Mouse (Mus musculus) liver, postnatal 0 days (tissue): ENCODE measurements around the gene Mre11a.

Experiments
- CTCF ChIP-seq: sonication (generic); IDR thresholded peaks from 2 replicates; pipeline ENCODE4 v1.5.1; 2016; ENCODE audit warnings: antibody characterized with exemption, low read depth
- EP300 ChIP-seq: IDR thresholded peaks from 2 replicates; pipeline ENCODE4 v1.6.1; 2016; ENCODE audit warnings: antibody characterized with exemption, low read depth, mild to moderate bottlenecking

DNA sequence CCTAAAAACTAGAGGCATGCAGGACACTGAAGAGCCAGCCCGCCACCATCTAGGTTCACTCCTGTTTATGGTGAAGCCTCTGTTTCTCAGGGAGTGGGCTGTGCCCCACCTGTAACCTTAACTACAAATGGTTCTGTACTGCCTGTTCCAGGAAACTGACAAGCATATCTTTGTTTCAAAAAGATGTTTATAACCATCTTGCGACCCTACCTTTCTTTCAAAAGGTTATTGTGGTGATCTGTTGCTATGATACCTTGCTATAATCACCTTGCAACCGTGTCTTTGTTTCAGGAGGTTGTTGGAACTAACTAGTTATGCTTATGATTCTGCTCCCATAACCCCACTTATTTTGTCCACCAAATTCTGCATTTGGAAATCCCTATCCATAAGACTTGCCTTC lies 59.4 kb downstream of the Mre11a start:
- TF ChIP-seq EP300 = no peak
- TF ChIP-seq CTCF = no peak
